Mouse (Mus musculus) brain, embryonic 18.5 days (tissue): ENCODE measurements around the gene Xbp1.
"Not testable (repeated sequence)": the region's sequence is repeated elsewhere in the genome, so short reads cannot be mapped to it uniquely, and the experiment has no call there.

Experiments used
- DNase-seq: peaks from one replicate; pipeline ENCODE4 v3.0.0-alpha.2; 2012; ENCODE audit warnings: low read depth, low spot score

The Xbp1 gene

DNA sequence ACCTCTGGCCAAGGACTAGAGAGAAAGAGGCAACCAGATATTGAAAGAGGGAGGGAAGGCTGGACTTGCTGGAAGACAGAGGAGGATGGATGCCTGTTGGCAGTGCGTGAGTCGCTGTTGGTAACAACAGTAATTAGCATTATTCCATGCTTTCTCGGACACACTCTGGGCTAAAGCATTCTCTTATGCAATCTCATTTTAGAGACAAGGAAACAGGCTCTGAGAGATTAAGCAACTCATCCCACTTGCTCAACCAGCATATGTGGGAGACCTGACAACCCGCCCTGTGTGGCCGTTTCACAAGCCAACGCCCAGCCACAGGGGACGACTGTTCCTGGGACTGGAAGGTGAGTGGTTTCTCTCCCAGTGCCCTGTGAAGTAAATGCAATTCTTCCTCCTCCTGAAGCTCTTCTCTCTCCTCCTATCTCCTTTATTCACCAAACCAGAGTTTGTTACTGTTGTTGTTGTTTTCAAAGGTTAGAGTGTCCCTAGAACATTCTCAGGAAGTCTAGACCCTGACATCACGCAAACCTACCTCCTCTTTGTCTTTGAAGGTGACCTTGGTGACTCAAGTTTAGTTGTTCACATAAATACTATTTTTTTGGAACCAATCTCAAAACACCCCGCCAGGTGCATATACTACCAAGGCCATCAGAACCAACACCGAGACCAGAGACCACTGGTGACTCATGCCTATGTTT lies 18.0 kb upstream of the Xbp1 start:
- DNase-seq: no peak

GRCm38 (mm10) chr11:5505856-5506575 lies 14.4 kb upstream of the Xbp1 start:
- no peak for DNase-seq

GRCm38 (mm10) chr11:5509215-5510098 lies 11.0 kb upstream of the Xbp1 start:
- no peak for DNase-seq

- DNase-seq: no peak
These were observed 10.4 kb upstream of the Xbp1 start for GRCm38 (mm10) chr11:5510099-5510391.

DNA sequence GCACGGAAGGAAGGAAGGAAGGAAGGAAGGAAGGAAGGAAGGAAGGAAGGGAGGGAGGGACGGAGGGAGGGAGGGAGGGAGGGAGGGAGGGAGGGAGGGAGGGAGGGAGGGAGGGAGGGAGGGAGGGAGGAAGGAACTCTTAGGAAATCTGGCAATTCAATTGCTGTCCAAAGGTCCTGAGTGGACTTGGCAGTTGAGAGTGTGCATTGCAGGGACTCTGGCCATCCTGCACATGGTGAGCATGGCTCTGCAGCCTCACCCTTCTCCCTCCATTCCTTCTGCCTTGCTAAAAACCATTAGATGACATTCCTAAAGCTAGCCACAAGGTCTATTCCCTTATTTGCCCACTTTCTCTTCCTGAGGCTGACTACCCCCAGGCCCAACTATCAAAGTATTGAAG lies 9.8 kb upstream of the Xbp1 start:
- DNase-seq: not testable (repeated sequence)

- DNase-seq: no peak
These were observed 8.2 kb upstream of the Xbp1 start for GRCm38 (mm10) chr11:5512099-5512725.

DNA sequence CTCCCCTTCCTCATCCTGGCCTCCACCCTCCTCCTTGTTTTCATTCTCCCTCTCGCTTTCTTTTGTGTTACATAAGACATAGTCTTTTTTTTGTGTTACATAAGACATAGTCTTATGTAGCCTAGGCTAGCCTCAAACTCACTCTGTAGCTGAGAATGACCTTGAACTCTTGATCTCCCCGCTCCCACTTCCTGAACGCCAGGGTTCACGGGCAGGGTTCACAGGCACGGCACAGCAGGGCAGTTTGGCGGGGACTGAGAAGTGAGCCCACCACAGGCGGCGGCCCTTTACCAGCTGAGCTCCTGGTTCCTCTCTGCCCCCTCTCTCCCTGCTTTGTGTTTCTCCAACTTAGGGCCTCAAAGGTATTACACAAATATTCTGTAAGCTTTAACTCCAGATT lies 7.5 kb upstream of the Xbp1 start:
- no peak for DNase-seq

GRCm38 (mm10) chr11:5514091-5514490 lies 6.4 kb upstream of the Xbp1 start:
- DNase-seq: no peak

- no peak for DNase-seq
These were observed 5.3 kb upstream of the Xbp1 start for GRCm38 (mm10) chr11:5515196-5515595.

- no peak for DNase-seq
These were observed 4.8 kb upstream of the Xbp1 start for GRCm38 (mm10) chr11:5515655-5516054.

- no peak for DNase-seq
These were observed 4.3 kb upstream of the Xbp1 start for GRCm38 (mm10) chr11:5516151-5516550.

DNA sequence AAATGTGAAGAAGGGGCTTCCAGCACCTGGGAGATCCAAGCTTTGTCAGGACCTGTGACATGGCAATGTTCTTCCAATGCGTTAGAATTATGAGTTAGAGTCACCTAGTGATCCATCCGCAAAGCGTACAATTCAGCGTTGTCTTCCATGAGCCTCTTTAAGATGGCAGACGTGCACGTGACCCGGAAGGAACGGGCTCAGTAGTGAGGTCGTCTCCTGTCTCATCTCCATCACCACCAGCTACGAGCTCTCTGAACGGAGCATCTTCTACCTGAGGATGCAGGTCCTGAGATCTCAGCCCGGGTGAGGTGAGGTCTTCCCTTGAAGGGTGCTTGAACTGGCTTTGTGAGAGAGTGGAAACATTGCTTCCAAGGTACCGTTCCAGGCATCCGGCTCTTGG lies 3.8 kb upstream of the Xbp1 start:
- no peak for DNase-seq

DNA sequence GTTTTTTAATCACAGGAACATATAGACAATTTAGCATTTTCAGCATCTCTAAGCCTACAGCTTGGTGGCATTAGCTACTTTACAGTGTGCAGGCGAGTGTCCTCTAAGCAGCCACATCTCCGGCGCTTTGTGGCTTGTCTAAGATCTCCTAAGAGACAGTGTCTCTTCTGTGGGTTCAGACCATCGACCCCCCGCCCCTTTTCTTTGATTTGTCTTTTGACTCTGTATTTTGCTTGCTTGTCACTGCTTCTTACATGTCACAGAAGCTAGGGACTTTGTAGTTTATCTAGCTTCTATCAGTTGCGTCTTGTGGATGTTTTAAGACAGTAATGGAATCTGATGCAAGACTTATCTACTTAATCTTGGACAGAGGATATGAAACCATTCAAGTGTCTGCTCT lies 3.1 kb upstream of the Xbp1 start:
- no peak for DNase-seq

DNA sequence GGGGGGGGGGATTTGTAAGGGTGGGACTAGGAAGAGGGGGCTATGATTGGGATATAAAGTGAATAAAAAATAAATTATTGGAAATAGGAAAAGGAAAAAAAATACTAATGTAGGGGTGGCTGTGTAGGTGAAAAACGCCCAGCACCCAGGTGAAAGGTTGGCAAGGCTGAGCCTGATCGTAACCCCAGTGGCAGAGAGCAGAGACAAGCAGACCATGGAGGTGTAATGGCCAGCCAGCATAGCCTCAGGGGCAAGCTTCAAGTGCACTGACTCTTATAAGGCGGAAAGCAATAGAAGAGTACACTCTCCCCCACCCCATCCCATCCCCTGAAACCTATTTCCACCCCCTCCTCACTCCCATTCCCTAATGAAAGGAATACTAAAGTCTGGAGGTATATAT lies 778 bp upstream of the Xbp1 start:
- no peak for DNase-seq

GRCm38 (mm10) chr11:5521266-5521515 lies 732 bp downstream of the Xbp1 start:
- DNase-seq: no peak

DNA sequence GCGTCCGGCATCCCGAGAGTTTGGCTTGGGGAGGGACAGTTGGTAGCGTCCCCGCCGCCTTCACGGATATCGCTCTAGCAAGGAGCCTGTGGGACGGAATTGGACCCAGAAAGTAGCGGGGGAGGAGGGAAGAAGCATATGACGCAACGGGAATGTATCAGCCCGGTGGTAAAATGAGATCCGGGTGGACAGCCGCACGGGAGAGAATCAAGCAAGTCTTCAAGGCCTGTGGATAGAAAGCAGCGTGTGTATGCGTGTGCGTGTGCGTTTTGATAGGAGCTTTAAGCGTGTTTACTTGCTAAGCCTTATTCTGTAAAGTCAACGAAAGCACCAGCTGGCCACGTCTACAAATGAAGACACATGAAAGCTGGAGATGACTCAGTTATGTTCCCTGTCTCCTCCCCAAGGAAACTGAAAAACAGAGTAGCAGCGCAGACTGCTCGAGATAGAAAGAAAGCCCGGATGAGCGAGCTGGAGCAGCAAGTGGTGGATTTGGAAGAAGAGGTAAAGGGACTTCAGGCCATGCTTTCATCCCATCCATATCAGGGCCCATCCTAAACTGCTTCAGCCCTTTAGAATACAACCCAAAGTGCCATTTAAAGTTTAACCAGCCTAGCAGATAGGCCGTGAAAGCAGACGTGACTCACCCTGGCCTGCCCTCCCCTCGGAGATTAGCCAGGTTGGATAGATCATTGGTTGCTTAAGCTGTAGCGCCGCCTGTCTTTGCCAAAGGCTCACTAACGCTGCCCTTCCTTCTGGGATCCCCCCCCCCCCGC lies 1.2 kb downstream of the Xbp1 start:
- DNase-seq: no peak

DNA sequence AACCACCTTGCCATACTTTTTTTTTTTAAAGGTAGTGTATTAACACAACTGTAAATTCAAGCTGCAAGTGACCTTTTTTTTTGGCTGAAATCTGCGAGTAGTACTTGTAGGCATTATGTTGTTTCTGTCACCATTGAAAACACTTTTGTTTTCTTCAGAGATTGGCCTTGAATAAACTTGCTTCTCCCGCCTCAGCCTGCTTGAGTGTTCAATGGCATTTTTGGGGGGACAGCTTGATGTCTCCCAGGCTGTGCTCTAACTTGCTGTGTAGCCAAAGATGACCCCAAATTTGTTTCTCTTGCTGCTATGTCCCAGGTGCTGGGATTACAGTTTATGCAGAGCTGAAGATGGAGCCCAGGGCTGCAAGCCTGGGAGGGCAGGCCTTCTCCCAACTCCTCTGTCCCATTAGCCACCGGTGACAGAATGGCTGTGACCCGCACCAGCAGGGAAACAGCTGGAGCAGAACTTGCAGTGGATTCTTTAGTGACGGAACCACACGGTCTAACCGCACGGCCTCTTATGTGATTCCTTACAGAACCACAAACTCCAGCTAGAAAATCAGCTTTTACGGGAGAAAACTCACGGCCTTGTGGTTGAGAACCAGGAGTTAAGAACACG lies 2.4 kb downstream of the Xbp1 start:
- no peak for DNase-seq

DNA sequence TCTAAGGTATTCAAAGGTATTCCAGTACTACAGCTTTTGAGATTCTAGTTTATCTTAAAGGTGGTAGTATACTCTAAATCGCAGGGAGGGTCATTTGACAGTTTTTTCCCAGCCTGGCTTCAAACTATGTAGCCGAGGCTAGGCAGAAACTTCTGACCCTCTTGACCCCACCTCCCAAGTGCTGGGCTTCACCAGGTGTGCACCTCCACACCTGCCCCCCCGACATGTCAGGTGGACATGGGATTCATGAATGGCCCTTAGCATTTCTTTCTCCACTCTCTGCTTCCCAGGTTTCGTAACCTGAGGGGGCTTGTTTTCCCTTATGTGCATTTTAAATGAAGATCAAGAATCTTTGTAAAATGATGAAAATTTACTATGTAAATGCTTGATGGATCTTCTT lies 5.0 kb downstream of the Xbp1 start:
- DNase-seq: no peak

- no peak for DNase-seq
These were observed 6.3 kb downstream of the Xbp1 start for GRCm38 (mm10) chr11:5526573-5527439.

DNA sequence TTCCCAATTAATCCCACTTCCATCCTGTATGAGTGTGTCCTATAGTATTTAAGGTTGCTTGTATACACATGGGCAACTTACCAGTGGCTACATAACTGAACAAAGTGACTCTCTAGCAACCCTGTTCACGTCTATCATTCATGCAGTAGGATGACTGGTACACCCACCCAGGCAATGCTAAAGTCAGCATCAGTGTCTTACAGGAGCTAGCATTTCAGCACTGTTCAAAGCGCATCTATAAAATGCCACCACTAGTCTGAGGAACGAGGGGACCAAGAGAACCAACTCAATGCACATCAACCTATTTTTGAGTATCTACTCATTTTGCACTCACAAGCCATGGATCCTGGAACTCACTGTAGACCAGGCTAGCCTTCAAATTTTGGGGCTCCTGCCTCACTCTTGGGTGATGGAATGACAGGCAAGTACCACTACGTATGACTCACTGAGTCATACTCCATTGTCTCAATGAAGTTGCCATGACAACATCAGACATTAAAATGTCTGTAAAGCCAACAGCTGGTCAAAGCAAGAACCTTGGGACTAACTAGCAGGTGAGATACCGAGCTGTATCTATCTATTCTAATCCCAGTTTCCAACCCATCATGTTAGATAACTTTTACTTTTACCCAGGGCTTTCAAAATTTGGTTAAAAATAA lies 7.5 kb downstream of the Xbp1 start:
- DNase-seq: no peak
